Mouse (Mus musculus): ENCODE data around the gene Kif21b. TPM values are rescaled to one million over a fixed set of nuclear protein-coding genes. Genes with fewer than 3 reads are reported as not detected.

The Kif21b gene
- polyA plus RNA-seq (2015; fragmentation: Nextera tagmentation; extraction: Ambion mirVana) = 78.3 and 80.5 TPM in 2 replicates

DNA sequence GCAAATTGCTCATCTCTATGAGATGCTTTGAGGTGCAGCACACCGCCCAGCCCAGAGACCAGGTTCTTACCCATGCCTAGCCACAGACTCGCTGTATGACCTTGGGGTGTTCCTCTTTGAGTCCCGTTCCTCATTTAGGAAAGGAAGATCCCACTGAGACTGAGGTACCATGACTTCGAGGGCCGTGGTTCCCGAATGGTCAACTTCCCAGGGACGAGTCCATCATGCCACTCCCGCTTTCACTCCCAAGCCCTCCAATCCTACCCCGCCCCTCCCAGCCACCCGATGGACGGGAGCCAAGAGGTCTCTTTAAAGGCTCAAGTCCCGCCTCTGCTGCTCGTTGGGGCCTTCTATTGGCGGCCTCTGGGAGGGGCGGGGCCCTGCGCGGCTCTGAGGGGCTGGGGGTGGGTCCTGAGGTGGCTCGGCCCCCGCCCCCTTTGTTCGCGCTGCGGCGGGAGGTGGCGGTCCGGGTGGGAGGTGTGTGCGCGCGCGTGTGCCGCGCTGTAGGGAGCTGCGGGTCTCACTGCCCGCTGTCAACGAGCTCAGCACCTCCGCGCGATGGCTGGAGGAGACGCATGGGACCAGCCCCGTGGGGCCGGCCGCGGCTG is at the start of gene Kif21b:
TSS of gene Kif21b (plus strand) at position 439 of the 608 bp plus-strand sequence.
- Histone ChIP-seq H3K4me1 (replicated peaks; ENCODE audit: control insufficient read depth, insufficient read depth, low read length) (peaks cover 52% of the 10 kb centered on the region), H3K4me2 (ENCODE audit: low read length) (peak within 1 kb of the TSS; percentile 59), H3K9ac (replicated peaks; ENCODE audit: low read depth, low read length) (peak within 1 kb of the TSS; percentile 98), H3K27me3 (replicated peaks; ENCODE audit: control insufficient read depth, insufficient read depth, low read length) (no peaks in the 10 kb centered on the region), H3K27ac (ENCODE audit: low read length) (peak within 1 kb of the TSS; percentile 95), H3K4me3 (replicated peaks; ENCODE audit: low read length) (peak within 1 kb of the TSS; percentile 98), H3K36me3 (ENCODE audit: control insufficient read depth, insufficient read depth) (no peaks in the 10 kb centered on the region), H3K9me3 (ENCODE audit: control insufficient read depth, low read length) (no peaks in the 10 kb centered on the region)
- under 1% methylated on average over 41 of the region's 42 CpGs for WGBS
- ATAC-seq = peak; percentile 87

GRCm38 (mm10) chr1:136085988-136086685 is 45.1 kb upstream of the Kif21b start:
- no peak overlapping the region for H3K4me2 ChIP-seq (ENCODE audit: low read length)
- no peak overlapping the region for H3K9ac ChIP-seq (replicated peaks; ENCODE audit: low read depth, low read length)
- no peak overlapping the region for H3K27ac ChIP-seq (ENCODE audit: low read length)
- H3K36me3 ChIP-seq (ENCODE audit: control insufficient read depth, insufficient read depth) = no peaks in the 10 kb centered on the region
- 84% methylated on average over 3 of the region's 3 CpGs for WGBS
- H3K4me1 ChIP-seq (replicated peaks; ENCODE audit: control insufficient read depth, insufficient read depth, low read length) = peaks cover 7% of the 10 kb centered on the region
- H3K4me3 ChIP-seq (replicated peaks; ENCODE audit: low read length) = no peak overlapping the region
- H3K9me3 ChIP-seq (ENCODE audit: control insufficient read depth, low read length) = peaks cover 5% of the 10 kb centered on the region; the same call in 1 of the 2 replicates
- H3K27me3 ChIP-seq (replicated peaks; ENCODE audit: control insufficient read depth, insufficient read depth, low read length) = no peaks in the 10 kb centered on the region
- ATAC-seq = no peak

GRCm38 (mm10) chr1:136089368-136090165 is 41.6 kb upstream of the Kif21b start:
- H3K27ac ChIP-seq (ENCODE audit: low read length) = peak overlapping the region; percentile 18; the same call in 1 of the 2 replicates
- H3K36me3 ChIP-seq (ENCODE audit: control insufficient read depth, insufficient read depth) = no peaks in the 10 kb centered on the region
- H3K4me3 ChIP-seq (replicated peaks; ENCODE audit: low read length) = no peak overlapping the region
- ATAC-seq = 0 out of 2 replicates have a peak, but pooled peaks have one; percentile 31
- no peak overlapping the region for H3K9ac ChIP-seq (replicated peaks; ENCODE audit: low read depth, low read length)
- 57% methylated on average over 9 of the region's 9 CpGs for WGBS
- no peak overlapping the region for H3K4me2 ChIP-seq (ENCODE audit: low read length)
- H3K4me1 ChIP-seq (replicated peaks; ENCODE audit: control insufficient read depth, insufficient read depth, low read length) = peaks cover 7% of the 10 kb centered on the region
- H3K27me3 ChIP-seq (replicated peaks; ENCODE audit: control insufficient read depth, insufficient read depth, low read length) = no peaks in the 10 kb centered on the region
- no peaks in the 10 kb centered on the region for H3K9me3 ChIP-seq (ENCODE audit: control insufficient read depth, low read length)

GRCm38 (mm10) chr1:136093726-136094125 is 37.5 kb upstream of the Kif21b start:
- H3K4me1 ChIP-seq (replicated peaks; ENCODE audit: control insufficient read depth, insufficient read depth, low read length) = peaks cover 7% of the 10 kb centered on the region
- H3K27ac ChIP-seq (ENCODE audit: low read length) = no peak overlapping the region
- H3K27me3 ChIP-seq (replicated peaks; ENCODE audit: control insufficient read depth, insufficient read depth, low read length) = no peaks in the 10 kb centered on the region
- H3K4me3 ChIP-seq (replicated peaks; ENCODE audit: low read length) = no peak overlapping the region
- no peak for ATAC-seq
- H3K4me2 ChIP-seq (ENCODE audit: low read length) = no peak overlapping the region
- H3K9ac ChIP-seq (replicated peaks; ENCODE audit: low read depth, low read length) = no peak overlapping the region
- 76% methylated on average over 3 of the region's 3 CpGs for WGBS
- no peaks in the 10 kb centered on the region for H3K9me3 ChIP-seq (ENCODE audit: control insufficient read depth, low read length)
- no peaks in the 10 kb centered on the region for H3K36me3 ChIP-seq (ENCODE audit: control insufficient read depth, insufficient read depth)

- H3K9ac ChIP-seq (replicated peaks; ENCODE audit: low read depth, low read length) = no peak overlapping the region
- no peak overlapping the region for H3K27ac ChIP-seq (ENCODE audit: low read length)
- no peaks in the 10 kb centered on the region for H3K36me3 ChIP-seq (ENCODE audit: control insufficient read depth, insufficient read depth)
- H3K27me3 ChIP-seq (replicated peaks; ENCODE audit: control insufficient read depth, insufficient read depth, low read length) = no peaks in the 10 kb centered on the region
- peaks cover under 1% of the 10 kb centered on the region for H3K4me1 ChIP-seq (replicated peaks; ENCODE audit: control insufficient read depth, insufficient read depth, low read length)
- no peak overlapping the region for H3K4me3 ChIP-seq (replicated peaks; ENCODE audit: low read length)
- ATAC-seq = no peak
- H3K4me2 ChIP-seq (ENCODE audit: low read length) = no peak overlapping the region
- 83% methylated on average over 5 of the region's 5 CpGs for WGBS
- no peaks in the 10 kb centered on the region for H3K9me3 ChIP-seq (ENCODE audit: control insufficient read depth, low read length)
Measured at GRCm38 (mm10) chr1:136094807-136095206, 36.4 kb upstream of the Kif21b start.

DNA sequence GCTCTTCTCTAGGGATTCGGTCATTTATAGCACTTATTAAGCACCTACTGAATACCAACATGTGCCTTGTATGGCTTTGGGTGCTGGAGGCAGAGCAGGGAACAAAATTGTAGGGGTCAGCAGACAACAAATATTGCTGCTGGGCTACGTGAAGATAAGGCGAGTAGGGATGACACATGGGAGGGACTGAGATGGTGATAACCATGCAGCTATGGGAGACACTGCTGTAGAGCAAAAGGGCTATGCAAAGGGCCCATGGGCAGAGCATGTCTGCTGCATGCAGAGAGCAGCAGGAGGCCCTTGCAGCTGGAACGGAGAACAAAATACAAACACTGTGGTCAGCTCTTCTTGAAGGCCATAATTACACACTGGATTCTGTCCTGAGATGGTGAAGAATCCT is 29.1 kb upstream of the Kif21b start:
- H3K9me3 ChIP-seq (ENCODE audit: control insufficient read depth, low read length) = no peaks in the 10 kb centered on the region
- H3K9ac ChIP-seq (replicated peaks; ENCODE audit: low read depth, low read length) = no peak overlapping the region
- peaks cover 35% of the 10 kb centered on the region for H3K4me1 ChIP-seq (replicated peaks; ENCODE audit: control insufficient read depth, insufficient read depth, low read length)
- WGBS = 75% methylated on average over 4 of the region's 4 CpGs
- ATAC-seq = no peak
- no peaks in the 10 kb centered on the region for H3K36me3 ChIP-seq (ENCODE audit: control insufficient read depth, insufficient read depth)
- no peaks in the 10 kb centered on the region for H3K27me3 ChIP-seq (replicated peaks; ENCODE audit: control insufficient read depth, insufficient read depth, low read length)
- H3K4me3 ChIP-seq (replicated peaks; ENCODE audit: low read length) = no peak overlapping the region
- H3K4me2 ChIP-seq (ENCODE audit: low read length) = no peak overlapping the region
- peak overlapping the region; percentile 72 for H3K27ac ChIP-seq (ENCODE audit: low read length)

- H3K27me3 ChIP-seq (replicated peaks; ENCODE audit: control insufficient read depth, insufficient read depth, low read length) = no peaks in the 10 kb centered on the region
- peak overlapping the region; percentile 72 for H3K27ac ChIP-seq (ENCODE audit: low read length)
- peaks cover 35% of the 10 kb centered on the region for H3K4me1 ChIP-seq (replicated peaks; ENCODE audit: control insufficient read depth, insufficient read depth, low read length)
- no peak overlapping the region for H3K4me3 ChIP-seq (replicated peaks; ENCODE audit: low read length)
- peak; percentile 2; the same call in 1 of the 2 replicates for ATAC-seq
- no peak overlapping the region for H3K9ac ChIP-seq (replicated peaks; ENCODE audit: low read depth, low read length)
- 45% methylated on average over 3 of the region's 3 CpGs for WGBS
- no peaks in the 10 kb centered on the region for H3K36me3 ChIP-seq (ENCODE audit: control insufficient read depth, insufficient read depth)
- no peak overlapping the region for H3K4me2 ChIP-seq (ENCODE audit: low read length)
- no peaks in the 10 kb centered on the region for H3K9me3 ChIP-seq (ENCODE audit: control insufficient read depth, low read length)
Measured at GRCm38 (mm10) chr1:136102551-136102950, 28.6 kb upstream of the Kif21b start.

GRCm38 (mm10) chr1:136102981-136103380 is 28.2 kb upstream of the Kif21b start:
- Histone ChIP-seq H3K4me1 (replicated peaks; ENCODE audit: control insufficient read depth, insufficient read depth, low read length) (peaks cover 35% of the 10 kb centered on the region), H3K27ac (ENCODE audit: low read length) (peak overlapping the region; percentile 89)

GRCm38 (mm10) chr1:136103696-136104095 is 27.5 kb upstream of the Kif21b start:
- Histone ChIP-seq H3K27ac (ENCODE audit: low read length) (peak overlapping the region; percentile 89), H3K4me1 (replicated peaks; ENCODE audit: control insufficient read depth, insufficient read depth, low read length) (peaks cover 35% of the 10 kb centered on the region), H3K4me2 (ENCODE audit: low read length) (no peak overlapping the region; the same call in 1 of the 2 replicates), H3K4me3 (replicated peaks; ENCODE audit: low read length) (no peak overlapping the region), H3K9ac (replicated peaks; ENCODE audit: low read depth, low read length) (no peak overlapping the region), H3K36me3 (ENCODE audit: control insufficient read depth, insufficient read depth) (no peaks in the 10 kb centered on the region), H3K9me3 (ENCODE audit: control insufficient read depth, low read length) (no peaks in the 10 kb centered on the region), H3K27me3 (replicated peaks; ENCODE audit: control insufficient read depth, insufficient read depth, low read length) (no peaks in the 10 kb centered on the region)
- WGBS = 48% methylated on average over 7 of the region's 7 CpGs
- peak; percentile 30; the same call in 1 of the 2 replicates for ATAC-seq

More at GRCm38 (mm10) chr1:136102981-136103380, 28.2 kb upstream of the Kif21b start:
- ATAC-seq = peak; percentile 93
- Histone ChIP-seq H3K4me2 (ENCODE audit: low read length) (no peak overlapping the region; the same call in 1 of the 2 replicates), H3K36me3 (ENCODE audit: control insufficient read depth, insufficient read depth) (no peaks in the 10 kb centered on the region), H3K9ac (replicated peaks; ENCODE audit: low read depth, low read length) (no peak overlapping the region), H3K9me3 (ENCODE audit: control insufficient read depth, low read length) (no peaks in the 10 kb centered on the region), H3K27me3 (replicated peaks; ENCODE audit: control insufficient read depth, insufficient read depth, low read length) (no peaks in the 10 kb centered on the region), H3K4me3 (replicated peaks; ENCODE audit: low read length) (no peak overlapping the region)
- 37% methylated on average over 2 of the region's 2 CpGs for WGBS
